Mouse (Mus musculus): ENCODE measurements around the gene C2. TPM values are rescaled to one million over a fixed set of nuclear protein-coding genes. Genes with fewer than 3 reads are reported as not detected.

C2 gene
- total RNA-seq (2014; rRNA removed) (5.4 and 7.8 TPM in 2 replicates), polyA plus RNA-seq (2015; fragmentation: Nextera tagmentation; extraction: Ambion mirVana) (5.5 and 6.0 TPM in 2 replicates)

- no peak for TF ChIP-seq CTCF (IDR thresholded peaks at IDR 0.05; ENCODE audit: low read depth)
- H3K36me3 ChIP-seq (ENCODE audit: insufficient read depth, low read length): peaks cover 14% of the 10 kb centered on the region; the same call in 1 of the 2 replicates
- peak within 1 kb of the TSS; percentile 92 for H3K27ac ChIP-seq
- ATAC-seq (peak; percentile 48), DNase-seq (ENCODE audit: low spot score) (peak; percentile 93)
- peak within 1 kb of the TSS; percentile 88 for H3K4me3 ChIP-seq (ENCODE audit: low read length)
- H3K4me1 ChIP-seq (ENCODE audit: insufficient read depth, low read length): peaks cover 15% of the 10 kb centered on the region; the same call in 1 of the 2 replicates
- H3K27me3 ChIP-seq (ENCODE audit: insufficient read depth, low read length): no peaks in the 10 kb centered on the region
- no peaks in the 10 kb centered on the region for H3K9me3 ChIP-seq (ENCODE audit: low read length)
- peak within 1 kb of the TSS; percentile 93 for H3K9ac ChIP-seq (replicated peaks; ENCODE audit: low read length)
- peak within 1 kb of the TSS; percentile 94 for H3K4me2 ChIP-seq (ENCODE audit: low read depth, low read length)
- 2% methylated on average over 30 of the region's 44 CpGs for WGBS
Observed at GRCm38 (mm10) chr17:34898160-34898586, at the start of gene C2, which contains the start of gene Ehmt2. Gene C2 (minus strand): TSS chr17:34898265. Gene Ehmt2 (plus strand): TSS chr17:34898469.

- H3K4me1 ChIP-seq (ENCODE audit: insufficient read depth, low read length): no peaks in the 10 kb centered on the region
- DNase-seq (ENCODE audit: low spot score) (peak; percentile 56), ATAC-seq (no peak)
- H3K9me3 ChIP-seq (ENCODE audit: low read length): no peaks in the 10 kb centered on the region
- no peak overlapping the region for H3K9ac ChIP-seq (replicated peaks; ENCODE audit: low read length)
- 0 out of 2 replicates have a peak, but pooled peaks cover 7% of the 10 kb centered on the region for H3K36me3 ChIP-seq (ENCODE audit: insufficient read depth, low read length)
- H3K4me3 ChIP-seq (ENCODE audit: low read length): no peak overlapping the region
- WGBS: 26% methylated on average over 8 of the region's 8 CpGs
- H3K27ac ChIP-seq: no peak overlapping the region
- peak; percentile 55 for TF ChIP-seq CTCF (IDR thresholded peaks at IDR 0.05; ENCODE audit: low read depth)
- H3K27me3 ChIP-seq (ENCODE audit: insufficient read depth, low read length): no peaks in the 10 kb centered on the region
- no peak overlapping the region for H3K4me2 ChIP-seq (ENCODE audit: low read depth, low read length)
Observed at GRCm38 (mm10) chr17:34947606-34948005, 49.5 kb upstream of the C2 start.

- TF ChIP-seq CTCF (IDR thresholded peaks at IDR 0.05; ENCODE audit: low read depth): no peak
Observed at GRCm38 (mm10) chr17:34946486-34947140, 48.5 kb upstream of the C2 start.

GRCm38 (mm10) chr17:34944362-34944761, 46.3 kb upstream of the C2 start:
- Histone ChIP-seq H3K4me3 (ENCODE audit: low read length) (no peak overlapping the region), H3K27me3 (ENCODE audit: insufficient read depth, low read length) (no peaks in the 10 kb centered on the region), H3K36me3 (ENCODE audit: insufficient read depth, low read length) (no peaks in the 10 kb centered on the region), H3K9me3 (ENCODE audit: low read length) (no peaks in the 10 kb centered on the region), H3K27ac (no peak overlapping the region), H3K9ac (replicated peaks; ENCODE audit: low read length) (no peak overlapping the region), H3K4me1 (ENCODE audit: insufficient read depth, low read length) (no peaks in the 10 kb centered on the region), H3K4me2 (ENCODE audit: low read depth, low read length) (no peak overlapping the region)
- no peak for TF ChIP-seq CTCF (IDR thresholded peaks at IDR 0.05; ENCODE audit: low read depth)
- ATAC-seq: no peak
- no peak for DNase-seq (ENCODE audit: low spot score)

More at GRCm38 (mm10) chr17:34946486-34947140, 48.5 kb upstream of the C2 start:
- Histone ChIP-seq H3K9ac (replicated peaks; ENCODE audit: low read length) (no peak overlapping the region), H3K27me3 (ENCODE audit: insufficient read depth, low read length) (no peaks in the 10 kb centered on the region), H3K27ac (no peak overlapping the region), H3K9me3 (ENCODE audit: low read length) (no peaks in the 10 kb centered on the region), H3K4me3 (ENCODE audit: low read length) (no peak overlapping the region), H3K36me3 (ENCODE audit: insufficient read depth, low read length) (0 out of 2 replicates have a peak, but pooled peaks cover 7% of the 10 kb centered on the region), H3K4me2 (ENCODE audit: low read depth, low read length) (no peak overlapping the region), H3K4me1 (ENCODE audit: insufficient read depth, low read length) (no peaks in the 10 kb centered on the region)
- 91% methylated on average over 5 of the region's 5 CpGs for WGBS
- no peak for DNase-seq (ENCODE audit: low spot score)
- no peak for ATAC-seq

GRCm38 (mm10) chr17:34943128-34943815, 45.2 kb upstream of the C2 start:
- no peaks in the 10 kb centered on the region for H3K36me3 ChIP-seq (ENCODE audit: insufficient read depth, low read length)
- WGBS: 89% methylated on average over 4 of the region's 4 CpGs
- H3K27ac ChIP-seq: no peak overlapping the region

GRCm38 (mm10) chr17:34941344-34942041, 43.4 kb upstream of the C2 start:
- no peak for DNase-seq (ENCODE audit: low spot score)
- Histone ChIP-seq H3K4me1 (ENCODE audit: insufficient read depth, low read length) (no peaks in the 10 kb centered on the region), H3K9me3 (ENCODE audit: low read length) (no peaks in the 10 kb centered on the region), H3K36me3 (ENCODE audit: insufficient read depth, low read length) (no peaks in the 10 kb centered on the region), H3K4me2 (ENCODE audit: low read depth, low read length) (peak overlapping the region; percentile 46), H3K27ac (no peak overlapping the region), H3K27me3 (ENCODE audit: insufficient read depth, low read length) (no peaks in the 10 kb centered on the region), H3K4me3 (ENCODE audit: low read length) (peak overlapping the region; percentile 2), H3K9ac (replicated peaks; ENCODE audit: low read length) (peak overlapping the region; percentile 3; the same call in 1 of the 2 replicates)
- WGBS: 7% methylated on average over 15 of the region's 15 CpGs
- no peak for TF ChIP-seq CTCF (IDR thresholded peaks at IDR 0.05; ENCODE audit: low read depth)
- ATAC-seq: 0 out of 2 replicates have a peak, but pooled peaks have one; percentile 24

More at GRCm38 (mm10) chr17:34943128-34943815, 45.2 kb upstream of the C2 start:
- no peaks in the 10 kb centered on the region for H3K4me1 ChIP-seq (ENCODE audit: insufficient read depth, low read length)
- H3K27me3 ChIP-seq (ENCODE audit: insufficient read depth, low read length): no peaks in the 10 kb centered on the region
- no peak overlapping the region for H3K9ac ChIP-seq (replicated peaks; ENCODE audit: low read length)
- DNase-seq (ENCODE audit: low spot score): no peak
- H3K4me3 ChIP-seq (ENCODE audit: low read length): no peak overlapping the region
- no peak for TF ChIP-seq CTCF (IDR thresholded peaks at IDR 0.05; ENCODE audit: low read depth)
- no peak overlapping the region for H3K4me2 ChIP-seq (ENCODE audit: low read depth, low read length)
- no peak for ATAC-seq
- H3K9me3 ChIP-seq (ENCODE audit: low read length): no peaks in the 10 kb centered on the region

All from hindbrain, postnatal 0 days (tissue).